Mouse (Mus musculus): ENCODE measurements around the gene Zfp472.
"Not testable (repeated sequence)": the region's sequence is repeated elsewhere in the genome, so short reads cannot be mapped to it uniquely, and the experiment has no call there.

The Zfp472 gene

GRCm38 (mm10) chr17:33008337-33008736, 42.7 kb downstream of the Zfp472 start:
- no peak for DNase-seq (ENCODE audit: low spot score)

GRCm38 (mm10) chr17:33020434-33020833, 54.8 kb downstream of the Zfp472 start:
- DNase-seq (ENCODE audit: low spot score), result not testable (repeated sequence)
